Mouse (Mus musculus): ENCODE measurements around the gene Gpr152.

GRCm38 (mm10) chr19:4108535-4108934 lies 31.1 kb upstream of the Gpr152 start:
- no peak for TF ChIP-seq CTCF (IDR thresholded peaks at IDR 0.05; ENCODE audit: low read depth)
- no peak for TF ChIP-seq EP300 (IDR thresholded peaks at IDR 0.05; ENCODE audit: low read depth)

Measured in liver, postnatal 0 days (tissue).